Mouse (Mus musculus) testis, postnatal 10 days (tissue): ENCODE results near the gene Nfatc2.

Experiments
- DNase-seq: peaks from one replicate; pipeline ENCODE4 v3.0.0; 2021; ENCODE audit warnings: low spot score

Gene Nfatc2

DNA sequence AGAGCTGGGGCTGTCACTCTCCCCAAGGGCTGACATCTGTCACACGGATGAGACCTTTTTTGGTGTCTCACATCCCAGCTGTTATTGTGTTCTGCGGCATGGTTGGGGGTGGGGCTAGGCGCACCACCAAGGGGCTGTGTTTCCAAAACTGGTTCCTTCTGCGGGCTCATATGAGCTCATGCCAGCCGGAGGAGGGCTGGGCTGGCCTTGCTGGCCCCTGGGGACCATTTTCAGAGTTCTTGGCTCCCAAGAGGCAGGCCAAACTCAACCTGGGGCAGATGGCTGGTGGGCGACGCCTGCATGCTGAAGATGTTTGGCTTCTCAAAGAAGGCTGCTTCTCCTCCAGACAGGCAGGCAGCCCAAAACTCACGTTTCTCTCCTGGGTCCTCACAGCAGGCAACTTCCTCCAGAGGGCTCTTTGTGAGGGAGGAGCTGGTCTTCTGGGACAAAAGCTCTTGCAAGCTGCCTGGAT lies 162.4 kb downstream of the Nfatc2 start:
- DNase-seq: no peak

DNA sequence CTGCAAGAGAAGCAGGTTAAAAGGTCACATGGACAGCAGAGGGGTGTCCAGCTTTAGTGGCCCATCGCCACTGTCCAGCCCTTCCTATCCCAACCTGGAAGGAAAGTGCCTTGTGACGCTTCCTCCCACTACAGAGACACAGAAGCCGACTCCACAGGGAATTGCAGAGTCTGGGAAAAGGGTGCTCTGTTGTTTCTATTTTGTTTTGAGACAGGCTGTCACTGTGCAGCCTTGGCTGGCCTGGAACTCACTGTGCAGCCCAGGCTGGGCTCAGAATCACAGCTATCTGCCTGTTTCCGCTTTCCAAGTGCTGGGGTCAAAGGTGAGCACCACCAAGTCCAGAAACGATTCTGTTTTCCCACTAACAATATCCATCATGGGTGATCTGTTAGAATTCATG lies 167.3 kb downstream of the Nfatc2 start:
- DNase-seq: no peak

DNA sequence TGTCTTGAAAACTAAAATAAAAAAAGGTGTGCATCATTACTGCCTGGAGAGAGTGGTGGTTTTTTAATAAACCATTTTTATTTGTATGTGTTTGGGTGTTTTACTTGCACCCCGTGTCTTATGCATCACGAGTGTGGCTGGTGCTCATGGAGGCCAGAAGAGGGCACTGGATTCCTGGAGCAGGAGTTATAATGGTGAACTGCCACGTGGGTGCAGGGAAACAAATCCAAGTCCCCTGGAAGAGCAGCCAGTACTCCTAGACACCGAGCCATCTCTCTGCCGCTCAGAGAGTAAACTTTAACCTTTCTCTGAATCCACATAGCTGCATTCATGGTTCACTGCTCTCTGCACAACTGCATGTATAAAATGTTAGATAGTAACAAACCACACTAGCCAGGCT lies 168.1 kb downstream of the Nfatc2 start:
- DNase-seq: no peak

DNA sequence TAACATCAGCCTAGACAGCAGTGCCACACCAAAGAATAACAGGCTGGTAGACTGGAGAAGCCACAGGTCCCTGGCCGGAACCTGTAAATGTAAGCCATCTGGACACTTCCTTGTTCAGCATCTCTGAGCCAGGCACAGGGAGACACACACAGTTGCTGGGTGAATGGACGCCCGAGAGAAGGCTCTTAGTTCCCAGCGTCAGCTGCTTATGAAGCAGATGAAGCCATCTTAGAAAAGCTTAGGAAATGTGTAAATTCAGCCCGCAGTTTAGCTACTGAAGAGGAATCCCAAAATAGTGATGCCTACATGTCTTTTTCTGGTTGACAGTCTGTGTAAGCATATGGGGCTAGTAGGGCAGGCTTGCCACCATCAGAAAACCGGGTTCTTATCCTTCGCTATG lies 169.1 kb downstream of the Nfatc2 start:
- no peak for DNase-seq

DNA sequence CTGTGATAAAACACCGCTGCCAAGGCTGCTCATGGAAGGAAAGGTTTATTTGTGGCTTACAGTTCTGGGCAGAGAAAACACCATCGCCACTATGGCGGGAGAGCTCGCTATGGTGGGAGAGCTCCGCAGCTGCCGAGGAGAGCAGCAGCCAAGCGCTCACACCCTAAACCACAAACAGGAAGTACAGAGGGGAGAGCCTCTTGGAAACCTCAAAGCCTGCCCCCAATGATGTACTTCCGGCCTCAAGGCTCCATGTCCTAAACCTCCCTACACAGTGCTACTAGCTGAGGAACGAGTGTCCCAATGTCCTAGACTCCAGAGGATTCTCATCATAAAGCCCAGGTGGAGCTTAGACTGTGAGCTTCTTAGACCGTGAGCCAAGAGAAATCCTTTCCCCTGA lies 171.9 kb downstream of the Nfatc2 start:
- no peak for DNase-seq

DNA sequence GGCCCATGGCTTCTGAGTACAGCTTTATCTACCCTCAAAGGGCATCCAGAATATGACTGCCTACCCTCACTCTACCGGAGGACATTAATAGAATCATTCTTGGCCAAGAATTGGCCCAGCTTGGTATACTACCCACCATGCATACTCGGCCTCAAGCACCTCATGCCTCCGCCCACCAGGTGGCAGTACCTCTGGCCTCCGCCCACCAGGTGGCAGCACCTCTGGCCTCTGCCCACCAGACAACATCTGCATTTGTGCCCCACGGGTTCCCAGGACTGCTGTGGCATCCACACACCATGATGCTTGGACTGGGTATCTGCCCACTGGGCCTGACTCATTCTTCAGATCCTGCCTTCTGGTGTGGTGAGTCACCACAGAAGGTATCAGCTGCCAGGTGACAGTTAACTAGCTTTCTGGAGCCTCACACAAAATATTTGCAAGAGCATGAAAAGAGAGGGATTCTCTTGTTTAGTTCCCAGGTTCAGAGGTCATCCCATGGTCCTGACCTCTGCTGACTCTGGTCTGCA lies 173.0 kb downstream of the Nfatc2 start:
- DNase-seq: no peak
